Mouse (Mus musculus): Measurements from ENCODE around the gene Foxc1.

GRCm38 (mm10) chr13:31860200-31860599 lies 53.8 kb downstream of the Foxc1 start:
- TF ChIP-seq NELFE (IDR thresholded peaks at IDR 0.05; ENCODE audit: low read depth, low read length): no peak
- no peak for TF ChIP-seq ZMIZ1 (IDR thresholded peaks at IDR 0.05; ENCODE audit: low read depth, low read length)

Data from CH12.LX (cell line).